Mouse (Mus musculus): Measurements from ENCODE around the gene Pik3cd.
"Not testable (repeated sequence)": the region's sequence is repeated elsewhere in the genome, so short reads cannot be mapped to it uniquely, and the experiment has no call there.

Gene Pik3cd

DNA sequence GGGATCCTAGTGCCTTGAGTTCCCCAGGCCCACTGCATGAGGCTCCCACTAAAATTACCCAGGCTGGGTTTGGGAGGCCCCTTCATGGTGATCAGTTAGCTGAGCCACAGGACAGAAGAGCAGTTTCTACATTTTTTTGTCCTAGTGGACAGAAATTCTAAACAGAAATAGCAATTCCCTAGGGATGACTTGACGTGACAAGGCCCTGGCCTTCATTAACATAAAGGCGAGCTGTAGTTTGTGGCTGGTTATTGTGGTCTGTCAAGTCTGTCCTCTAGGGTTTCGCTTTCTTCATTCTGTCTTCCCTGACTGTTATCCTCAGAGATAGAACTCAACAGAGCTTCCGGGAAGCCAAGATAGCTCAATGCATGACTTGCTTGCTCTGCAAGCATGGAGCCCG is 60.4 kb downstream of the Pik3cd start:
- DNase-seq: no peak

GRCm38 (mm10) chr4:149641400-149641799 is 61.0 kb downstream of the Pik3cd start:
- no peak for DNase-seq

- DNase-seq: no peak
Measured at GRCm38 (mm10) chr4:149640831-149641230, 61.5 kb downstream of the Pik3cd start.

DNA sequence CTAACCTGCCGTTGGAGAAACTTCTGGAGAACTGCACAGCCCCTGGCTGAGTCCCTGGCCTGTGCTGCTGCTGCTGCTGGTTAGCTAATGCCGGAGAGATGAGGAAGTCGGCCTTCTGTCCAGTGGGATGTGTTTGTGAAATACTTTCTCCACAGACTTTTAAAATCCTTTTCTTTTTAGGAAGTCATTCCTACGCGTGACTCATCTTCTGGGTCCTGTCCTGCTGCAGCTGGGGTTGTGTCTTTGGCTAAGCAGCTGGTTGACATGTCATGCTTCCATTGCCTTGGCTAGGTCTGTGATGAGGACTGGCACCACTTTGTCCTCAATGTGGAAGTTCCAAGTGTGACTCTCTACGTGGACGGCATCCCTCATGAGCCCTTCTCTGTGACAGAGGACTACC is 64.4 kb downstream of the Pik3cd start:
- DNase-seq: no peak

DNA sequence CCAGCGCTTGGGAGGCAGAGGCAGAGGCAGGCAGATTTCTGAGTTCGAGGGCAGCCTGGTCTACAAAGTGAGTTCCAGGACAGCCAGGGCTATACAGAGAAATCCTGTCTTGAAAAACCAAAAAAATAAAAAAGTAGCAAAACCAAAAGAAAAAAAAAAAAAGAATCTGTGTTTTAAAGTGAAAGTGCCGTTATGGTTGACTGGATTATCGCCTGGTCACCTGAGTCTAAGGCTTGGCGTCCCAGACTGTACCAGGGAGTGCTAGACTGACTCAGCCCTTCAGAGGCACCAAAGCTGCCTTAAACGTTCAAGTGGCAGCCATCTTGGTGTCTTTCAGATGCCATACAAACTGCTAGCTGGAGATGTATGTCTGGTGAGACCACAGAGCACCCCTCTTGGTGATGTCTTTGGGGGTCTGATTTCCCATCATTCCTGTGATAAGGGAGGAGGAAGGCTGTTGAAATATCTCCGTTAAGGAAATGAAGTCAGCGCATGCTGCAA is 66.4 kb downstream of the Pik3cd start:
- no peak for DNase-seq

- no peak for DNase-seq
Measured at GRCm38 (mm10) chr4:149634966-149635365, 67.4 kb downstream of the Pik3cd start.

GRCm38 (mm10) chr4:149634157-149634556 is 68.2 kb downstream of the Pik3cd start:
- DNase-seq: no peak

GRCm38 (mm10) chr4:149632670-149633307 is 69.6 kb downstream of the Pik3cd start:
- DNase-seq: no peak

- DNase-seq: no peak
Measured at GRCm38 (mm10) chr4:149628810-149629209, 73.6 kb downstream of the Pik3cd start.

DNA sequence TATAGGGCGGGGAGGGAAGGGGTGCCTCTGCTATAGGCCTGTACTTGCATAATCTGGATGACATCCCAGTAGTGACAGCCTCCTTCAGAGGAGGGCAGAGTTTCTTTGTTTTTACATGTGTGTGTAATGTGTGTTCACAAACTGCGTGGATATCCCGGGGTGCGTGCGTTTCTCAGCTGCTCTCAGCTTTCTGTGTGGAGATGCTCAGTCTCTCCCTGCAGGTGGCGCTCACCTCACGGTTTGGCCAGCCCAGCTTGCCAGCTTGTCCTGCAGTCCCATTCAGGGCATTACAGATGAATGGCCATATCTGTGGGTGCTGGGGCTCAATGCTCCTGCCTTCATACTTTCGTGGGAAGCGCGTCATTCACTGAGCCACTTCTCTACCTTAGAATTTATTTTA is 74.0 kb downstream of the Pik3cd start:
- peak; percentile 49 for DNase-seq

- DNase-seq: no peak
Measured at GRCm38 (mm10) chr4:149626809-149627208, 75.6 kb downstream of the Pik3cd start.

GRCm38 (mm10) chr4:149623711-149624110 is 78.7 kb downstream of the Pik3cd start:
- DNase-seq: no peak

- DNase-seq: no peak
Measured at GRCm38 (mm10) chr4:149621286-149621685, 81.1 kb downstream of the Pik3cd start.

DNA sequence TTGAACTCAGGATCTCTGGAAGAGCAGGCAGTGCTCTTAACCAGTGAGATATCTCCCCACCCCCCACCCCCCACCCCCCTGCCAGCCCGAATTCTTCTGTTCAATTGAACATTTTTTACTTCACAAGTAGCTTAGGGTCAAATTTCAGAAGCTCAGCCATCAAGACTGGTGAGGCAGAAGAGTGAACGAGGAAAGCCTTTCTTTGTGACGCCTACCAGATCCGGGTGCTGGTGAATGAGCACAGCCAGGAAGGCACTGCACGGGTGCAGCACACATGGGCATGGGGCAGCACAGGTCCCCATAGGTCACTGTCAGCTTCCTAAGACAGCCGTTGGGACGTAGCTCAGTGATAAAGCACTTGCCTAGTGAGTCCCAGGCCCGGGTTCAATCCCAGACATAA is 82.4 kb downstream of the Pik3cd start:
- no peak for DNase-seq

- not testable (repeated sequence) for DNase-seq
Measured at GRCm38 (mm10) chr4:149616999-149617398, 85.4 kb downstream of the Pik3cd start.

DNA sequence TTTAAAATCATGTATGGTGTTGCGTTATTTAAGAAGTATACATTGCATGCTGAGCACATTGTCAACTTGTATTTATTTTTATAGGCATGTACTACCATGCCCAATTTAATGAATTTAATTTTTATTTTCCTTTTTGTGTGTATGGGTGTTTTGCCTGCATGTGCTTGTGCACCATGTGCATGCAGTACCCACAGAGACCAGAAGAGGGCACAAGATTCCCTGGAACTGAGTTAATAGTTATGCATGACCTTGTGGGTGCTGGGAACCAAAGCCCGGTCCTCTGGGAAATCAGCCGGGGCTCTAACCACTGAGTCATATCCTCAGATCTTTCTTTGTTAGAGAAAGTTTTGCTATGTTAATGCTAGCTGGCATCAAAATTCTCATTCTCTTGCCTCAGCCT is 87.5 kb downstream of the Pik3cd start:
- DNase-seq: no peak

DNA sequence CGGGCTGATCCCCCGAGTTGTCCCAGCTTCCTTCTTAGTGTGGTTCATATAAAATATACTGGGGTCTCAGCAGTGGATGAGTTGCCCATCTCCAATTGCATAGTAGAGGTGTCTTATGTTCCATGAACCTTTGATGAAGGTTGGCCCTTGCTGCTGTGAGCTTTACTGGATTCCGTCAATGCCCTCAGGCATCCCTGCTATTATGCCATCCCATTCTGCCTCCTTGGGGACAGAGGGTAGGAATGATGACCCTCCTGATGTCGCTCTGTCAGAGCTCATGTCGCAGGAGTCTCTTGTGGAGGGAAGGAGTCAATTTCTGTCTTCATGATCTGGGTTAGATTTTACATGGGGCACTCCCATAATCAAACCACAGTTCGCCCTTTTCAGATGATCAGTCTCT is 88.9 kb downstream of the Pik3cd start:
- DNase-seq: not testable (repeated sequence)

GRCm38 (mm10) chr4:149611376-149612044 is 90.9 kb downstream of the Pik3cd start:
- peak; percentile 55 for DNase-seq

DNA sequence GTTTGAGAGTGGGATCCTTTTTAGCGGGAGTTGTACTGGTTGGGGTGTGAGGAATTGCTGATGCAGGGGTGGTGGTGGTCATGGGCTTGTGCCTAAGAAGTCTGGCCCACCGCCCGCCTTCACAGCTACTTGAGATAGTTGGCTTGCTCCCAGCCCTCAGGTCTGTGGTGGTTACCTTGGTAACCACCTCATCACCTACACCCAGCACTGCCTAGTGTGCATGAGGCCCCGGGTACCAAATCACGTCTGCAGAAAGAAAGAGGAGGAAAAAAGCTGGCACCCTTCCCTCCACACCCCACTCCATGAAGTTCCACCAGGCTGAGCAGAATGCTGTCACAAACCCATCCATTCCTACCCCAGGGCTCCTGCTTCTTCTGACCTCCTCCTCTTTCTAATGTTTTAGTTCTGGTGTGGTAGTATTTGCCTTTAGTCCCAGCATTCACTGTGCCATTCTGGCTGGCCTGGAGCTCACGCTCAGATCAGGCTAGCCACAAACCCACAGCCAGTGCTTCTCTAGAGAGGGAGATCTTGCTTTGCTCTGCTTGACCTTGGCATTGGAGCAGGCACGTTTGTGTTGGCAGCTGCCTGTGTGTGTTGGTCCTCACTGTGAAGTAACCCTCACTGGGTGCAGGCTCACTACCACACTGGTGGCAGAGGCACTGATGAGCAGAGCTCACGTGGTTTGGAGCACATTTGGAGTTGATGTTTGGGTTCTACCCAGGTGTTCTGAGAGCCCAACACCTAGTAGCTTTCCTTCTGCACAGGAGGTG is 92.9 kb downstream of the Pik3cd start:
- no peak for DNase-seq

DNA sequence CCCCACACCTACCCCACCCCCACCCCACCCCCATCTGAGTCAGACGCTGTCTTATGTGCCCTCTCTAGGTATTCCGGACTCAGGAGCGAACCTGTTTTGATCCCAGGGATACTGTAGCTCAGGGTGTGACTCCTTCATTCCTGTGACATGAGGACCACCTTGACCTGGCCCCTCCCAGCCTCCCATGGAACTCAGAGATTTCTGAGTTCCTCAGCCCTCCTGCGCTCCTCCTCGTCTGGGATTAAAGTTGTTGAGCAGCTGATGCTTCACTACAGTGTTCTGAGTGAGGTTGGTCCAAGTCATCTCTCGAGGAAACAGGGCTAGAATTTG is 94.1 kb downstream of the Pik3cd start:
- DNase-seq: no peak

DNA sequence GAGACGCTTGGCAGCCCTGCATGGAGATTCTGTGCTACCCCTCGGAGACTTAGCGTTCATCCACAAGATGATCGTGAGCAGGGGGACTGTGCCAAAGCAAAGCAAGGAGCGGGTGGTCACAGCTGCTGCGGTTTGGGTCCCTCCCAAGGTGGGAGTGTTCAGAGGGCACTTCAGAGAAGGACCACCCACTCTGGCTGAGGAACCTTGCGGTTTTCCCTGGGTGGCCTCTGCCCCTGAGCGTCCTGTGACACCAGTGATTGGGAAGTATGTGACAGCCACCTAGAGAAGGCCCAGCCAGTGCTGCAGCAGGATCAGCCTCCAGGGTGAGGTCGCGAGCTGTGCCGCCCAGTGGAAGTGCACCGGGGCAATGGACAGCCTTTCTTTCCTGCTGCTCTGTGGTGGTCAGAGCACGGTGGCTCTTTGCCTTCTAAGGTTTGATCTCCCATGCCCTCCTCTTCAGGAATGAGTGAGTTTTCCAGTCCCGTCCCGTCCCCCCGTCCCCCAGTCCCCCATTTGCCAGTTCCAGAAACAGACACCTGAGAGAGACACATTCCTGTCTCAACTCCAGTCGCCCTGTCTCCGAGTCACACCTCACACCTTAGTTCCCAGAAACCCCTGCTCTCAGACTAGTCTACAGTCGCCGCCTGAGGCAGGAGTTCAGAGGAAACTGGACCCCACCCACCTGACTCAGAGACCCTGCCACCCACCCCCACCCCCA is 94.6 kb downstream of the Pik3cd start:
- peak; percentile 21 for DNase-seq

DNA sequence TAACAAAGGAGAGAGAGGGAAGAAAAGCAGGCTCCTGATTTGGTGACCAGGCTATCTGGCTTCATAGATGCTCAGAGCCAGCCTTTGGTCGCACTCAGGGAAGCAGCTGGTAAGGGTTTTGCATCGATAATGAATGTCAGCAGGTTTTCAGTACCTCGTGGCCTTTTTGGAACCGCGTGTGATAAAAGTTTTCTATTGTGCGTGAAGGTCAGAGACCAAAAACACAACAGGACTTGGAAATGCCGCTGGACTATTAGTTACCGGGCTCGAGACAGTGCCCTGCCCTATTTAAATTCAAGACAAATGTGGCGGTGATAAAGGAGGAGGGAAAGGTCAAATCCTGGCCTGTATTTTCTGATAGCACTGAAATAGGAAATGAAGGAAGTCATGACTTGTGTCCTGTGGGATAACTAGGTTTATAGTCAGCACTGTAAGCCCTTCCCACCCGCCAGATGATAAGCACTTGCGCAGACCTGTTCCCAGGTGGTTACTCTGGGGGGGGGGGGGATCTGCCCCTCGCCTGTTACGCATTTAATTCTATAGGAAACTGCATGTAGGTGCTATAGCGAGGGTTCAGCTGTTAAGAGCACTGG is 95.5 kb downstream of the Pik3cd start:
- DNase-seq: no peak

DNA sequence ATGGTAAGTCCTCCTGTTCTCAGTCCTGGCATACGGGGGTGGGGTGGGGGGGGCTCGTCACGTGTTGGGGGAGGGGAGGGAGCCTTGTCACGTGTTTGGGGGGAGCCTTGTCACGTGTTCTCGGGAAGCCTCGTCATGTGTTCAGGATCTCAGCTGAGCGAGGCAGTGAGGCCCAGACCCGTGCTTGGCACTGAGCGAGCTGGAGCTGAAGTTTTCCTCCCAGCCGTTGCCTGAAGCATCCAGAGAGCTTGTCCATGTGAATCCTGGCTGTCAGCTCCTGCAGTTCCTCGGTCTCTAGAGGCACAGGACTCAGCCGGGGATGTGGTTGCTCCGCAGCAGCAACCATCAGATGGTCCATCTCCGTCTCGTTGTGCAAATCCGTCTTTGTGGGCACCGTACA is 96.3 kb downstream of the Pik3cd start:
- no peak for DNase-seq

Measured in kidney, postnatal 14 days (tissue).